Mouse (Mus musculus) heart, embryonic 13.5 days (tissue): ENCODE data around the gene Gdf11. TPM values are rescaled to one million over a fixed set of nuclear protein-coding genes. Genes with fewer than 3 reads are reported as not detected.

Experiments
- ATAC-seq: fragments of 200-750 bp; cut with Nextera tagmentation; 2 replicates; pipeline ENCODE4 v1.8.0; 2017; ENCODE audit warnings: moderate TSS enrichment; ENCODE audit not compliant: insufficient number of reproducible peaks, low FRiP score, low TSS enrichment; ENCODE audit errors: extremely low read depth
- H3K27ac ChIP-seq: fragments of 300-500 bp; sonication (generic); replicated peaks from 2 replicates; pipeline ENCODE4 v1.5.1; 2015; ENCODE audit warnings: moderate library complexity, mild to moderate bottlenecking, inconsistent platforms
- H3K27me3 ChIP-seq: fragments of 300-500 bp; sonication (generic); replicated peaks from 2 replicates; pipeline ENCODE4 v1.6.1; 2015; ENCODE audit warnings: mild to moderate bottlenecking, inconsistent platforms
- H3K36me3 ChIP-seq: fragments of 300-500 bp; sonication (generic); 2 replicates; pipeline ENCODE4 v1.6.1; 2015; ENCODE audit warnings: mild to moderate bottlenecking, inconsistent platforms
- H3K4me1 ChIP-seq: fragments of 300-500 bp; sonication (generic); 2 replicates; pipeline ENCODE4 v1.6.1; 2015; ENCODE audit warnings: inconsistent platforms
- H3K4me2 ChIP-seq: fragments of 300-500 bp; sonication (generic); 2 replicates; pipeline ENCODE4 v1.6.1; 2015; ENCODE audit warnings: inconsistent platforms, mild to moderate bottlenecking, moderate library complexity
- H3K4me3 ChIP-seq: fragments of 300-500 bp; sonication (generic); 2 replicates; pipeline ENCODE4 v1.5.1; 2015; ENCODE audit warnings: moderate library complexity, mild to moderate bottlenecking, inconsistent platforms
- H3K9ac ChIP-seq: fragments of 300-500 bp; sonication (generic); 2 replicates; pipeline ENCODE4 v1.6.1; 2015; ENCODE audit warnings: inconsistent platforms, mild to moderate bottlenecking, moderate library complexity
- H3K9me3 ChIP-seq: fragments of 300-500 bp; sonication (generic); 2 replicates; pipeline ENCODE4 v1.6.1; 2016; ENCODE audit warnings: inconsistent platforms
- WGBS: fragments of 180-500 bp; shearing (Covaris S2); methylation state at CpG from one replicate; pipeline ENCODE4 v1.1.7; 2015; ENCODE audit warnings: mixed read lengths; 5-methylcytosine and 5-hydroxymethylcytosine counted together
- polyA plus RNA-seq: library from polyadenylated mRNA; unstranded; fragments of >200 nt; fragmentation: Nextera tagmentation; extraction: Ambion mirVana; gene quantifications from 2 replicates; pipeline ENCODE4 v1.2.1, GENCODE M21; 2015

The Gdf11 gene
- 2.8 and 3.6 TPM in 2 replicates for polyA plus RNA-seq

GRCm38 (mm10) chr10:128891296-128892094 lies at the start of gene Gdf11:
Gene Gdf11, minus strand, starts transcription at chr10:128891718.
- H3K27ac ChIP-seq, result peak within 1 kb of the TSS; percentile 87
- peak; percentile 62; the same call in 1 of the 2 replicates for ATAC-seq
- H3K9ac ChIP-seq, result peak within 1 kb of the TSS; percentile 85
- H3K4me1 ChIP-seq, result peaks cover 61% of the 10 kb centered on the region
- peaks cover 34% of the 10 kb centered on the region for H3K27me3 ChIP-seq
- peak within 1 kb of the TSS; percentile 96 for H3K4me2 ChIP-seq
- peak within 1 kb of the TSS; percentile 75 for H3K4me3 ChIP-seq
- WGBS, result under 1% methylated on average over 44 of the region's 89 CpGs
- H3K36me3 ChIP-seq, result peaks cover 5% of the 10 kb centered on the region; the same call in 1 of the 2 replicates
- no peaks in the 10 kb centered on the region for H3K9me3 ChIP-seq

GRCm38 (mm10) chr10:128940475-128941061 lies 49.0 kb upstream of the Gdf11 start:
- H3K27me3 ChIP-seq, result peaks cover 24% of the 10 kb centered on the region
- no peaks in the 10 kb centered on the region for H3K4me1 ChIP-seq
- no peak overlapping the region for H3K9ac ChIP-seq
- WGBS, result 74% methylated on average over 10 of the region's 10 CpGs
- no peaks in the 10 kb centered on the region for H3K9me3 ChIP-seq
- H3K4me2 ChIP-seq, result no peak overlapping the region
- no peak for ATAC-seq
- H3K36me3 ChIP-seq, result no peaks in the 10 kb centered on the region
- H3K4me3 ChIP-seq, result no peak overlapping the region
- no peak overlapping the region for H3K27ac ChIP-seq

- Histone ChIP-seq H3K4me1 (peaks cover 15% of the 10 kb centered on the region), H3K4me3 (no peak overlapping the region), H3K36me3 (no peaks in the 10 kb centered on the region), H3K9ac (no peak overlapping the region), H3K27ac (no peak overlapping the region), H3K27me3 (peaks cover 35% of the 10 kb centered on the region), H3K9me3 (no peaks in the 10 kb centered on the region), H3K4me2 (no peak overlapping the region)
- WGBS, result 47% methylated on average over 5 of the region's 5 CpGs
- no peak for ATAC-seq
Observed at GRCm38 (mm10) chr10:128938974-128939373, 47.5 kb upstream of the Gdf11 start.

- no peaks in the 10 kb centered on the region for H3K9me3 ChIP-seq
- H3K4me1 ChIP-seq, result peaks cover 20% of the 10 kb centered on the region
- H3K9ac ChIP-seq, result no peak overlapping the region
- WGBS, result 73% methylated on average over 9 of the region's 9 CpGs
- no peak overlapping the region for H3K27ac ChIP-seq
- no peaks in the 10 kb centered on the region for H3K36me3 ChIP-seq
- no peak overlapping the region for H3K4me3 ChIP-seq
- no peak for ATAC-seq
- H3K27me3 ChIP-seq, result peaks cover 36% of the 10 kb centered on the region
- H3K4me2 ChIP-seq, result no peak overlapping the region
Observed at GRCm38 (mm10) chr10:128938457-128938856, 46.9 kb upstream of the Gdf11 start.

GRCm38 (mm10) chr10:128937756-128938390 lies 46.4 kb upstream of the Gdf11 start:
- Histone ChIP-seq H3K27ac (no peak overlapping the region), H3K4me3 (no peak overlapping the region), H3K9me3 (no peaks in the 10 kb centered on the region), H3K9ac (no peak overlapping the region), H3K36me3 (no peaks in the 10 kb centered on the region), H3K27me3 (peaks cover 42% of the 10 kb centered on the region), H3K4me1 (peaks cover 26% of the 10 kb centered on the region), H3K4me2 (no peak overlapping the region)
- 53% methylated on average over 12 of the region's 12 CpGs for WGBS
- no peak for ATAC-seq

- Histone ChIP-seq H3K27me3 (peaks cover 52% of the 10 kb centered on the region), H3K9me3 (no peaks in the 10 kb centered on the region), H3K27ac (no peak overlapping the region), H3K4me2 (no peak overlapping the region), H3K4me1 (peaks cover 45% of the 10 kb centered on the region), H3K4me3 (no peak overlapping the region), H3K36me3 (no peaks in the 10 kb centered on the region), H3K9ac (no peak overlapping the region)
- no peak for ATAC-seq
- WGBS, result 72% methylated on average over 8 of the region's 8 CpGs
Observed at GRCm38 (mm10) chr10:128935826-128936440, 44.4 kb upstream of the Gdf11 start.

GRCm38 (mm10) chr10:128934997-128935787 lies 43.7 kb upstream of the Gdf11 start:
- Histone ChIP-seq H3K4me2 (no peak overlapping the region), H3K9me3 (no peaks in the 10 kb centered on the region), H3K27ac (no peak overlapping the region), H3K4me3 (no peak overlapping the region), H3K27me3 (peaks cover 53% of the 10 kb centered on the region), H3K4me1 (peaks cover 46% of the 10 kb centered on the region), H3K36me3 (no peaks in the 10 kb centered on the region), H3K9ac (no peak overlapping the region; the same call in 1 of the 2 replicates)
- 46% methylated on average over 7 of the region's 7 CpGs for WGBS
- no peak for ATAC-seq

GRCm38 (mm10) chr10:128933976-128934721 lies 42.6 kb upstream of the Gdf11 start:
- Histone ChIP-seq H3K9me3 (no peaks in the 10 kb centered on the region), H3K4me2 (peak overlapping the region; percentile 93), H3K4me1 (peaks cover 53% of the 10 kb centered on the region), H3K27me3 (peaks cover 61% of the 10 kb centered on the region), H3K27ac (no peak overlapping the region), H3K9ac (peak overlapping the region; percentile 72), H3K4me3 (peak overlapping the region; percentile 56), H3K36me3 (no peaks in the 10 kb centered on the region)
- no peak for ATAC-seq
- 3% methylated on average over 21 of the region's 21 CpGs for WGBS

- no peak within 1 kb of the TSS for H3K27ac ChIP-seq
- H3K27me3 ChIP-seq, result peaks cover 61% of the 10 kb centered on the region
- no peaks in the 10 kb centered on the region for H3K9me3 ChIP-seq
- H3K4me3 ChIP-seq, result peak within 1 kb of the TSS; percentile 56
- no peak for ATAC-seq
- WGBS, result 1% methylated on average over 25 of the region's 26 CpGs
- peaks cover 56% of the 10 kb centered on the region for H3K4me1 ChIP-seq
- peak within 1 kb of the TSS; percentile 72 for H3K9ac ChIP-seq
- H3K4me2 ChIP-seq, result peak within 1 kb of the TSS; percentile 93
- H3K36me3 ChIP-seq, result no peaks in the 10 kb centered on the region
Observed at GRCm38 (mm10) chr10:128933574-128933973, 42.1 kb upstream of the Gdf11 start, which contains the start of gene Itga7. Gene Itga7, plus strand, starts transcription at chr10:128933818.

GRCm38 (mm10) chr10:128931441-128931840 lies 39.9 kb upstream of the Gdf11 start:
- H3K4me3 ChIP-seq, result no peak overlapping the region
- H3K36me3 ChIP-seq, result no peaks in the 10 kb centered on the region
- 40% methylated on average over 2 of the region's 2 CpGs for WGBS
- H3K4me2 ChIP-seq, result no peak overlapping the region
- H3K4me1 ChIP-seq, result peaks cover 62% of the 10 kb centered on the region
- H3K9me3 ChIP-seq, result no peaks in the 10 kb centered on the region
- peaks cover 68% of the 10 kb centered on the region for H3K27me3 ChIP-seq
- 0 out of 2 replicates have a peak overlapping the region, but pooled peaks have one; percentile 15 for H3K27ac ChIP-seq
- no peak for ATAC-seq
- peak overlapping the region; percentile 25; the same call in 1 of the 2 replicates for H3K9ac ChIP-seq
